Mouse (Mus musculus) kidney, adult 2 months (tissue): ENCODE measurements around the gene Cerkl. TPM values are rescaled to one million over a fixed set of nuclear protein-coding genes. Genes with fewer than 3 reads are reported as not detected.

Source experiments
- DNase-seq: peaks from one replicate; pipeline ENCODE4 v3.0.0; 2021
- H3K27ac ChIP-seq: fragments of 200-500 bp; 2 replicates; pipeline ENCODE4 v1.5.1; 2012; ENCODE audit warnings: low read depth, low read length, control low read depth, inconsistent platforms; ENCODE audit not compliant: insufficient read depth
- H3K27me3 ChIP-seq: fragments of 200-500 bp; replicated peaks from 2 replicates; pipeline ENCODE4 v1.6.1; 2012; ENCODE audit warnings: mild to moderate bottlenecking, moderate library complexity, low read length, inconsistent platforms; ENCODE audit not compliant: control insufficient read depth, insufficient read depth
- H3K36me3 ChIP-seq: fragments of 200-500 bp; 2 replicates; pipeline ENCODE4 v1.6.1; 2012; ENCODE audit warnings: mild to moderate bottlenecking, moderate library complexity, low read length, inconsistent platforms; ENCODE audit not compliant: control insufficient read depth, insufficient read depth
- H3K4me1 ChIP-seq: fragments of 200-500 bp; 2 replicates; pipeline ENCODE4 v1.6.1; 2011; ENCODE audit warnings: low read length; ENCODE audit not compliant: control insufficient read depth, insufficient read depth
- H3K4me3 ChIP-seq: fragments of 200-500 bp; 2 replicates; pipeline ENCODE4 v1.5.1; 2011; ENCODE audit warnings: mild to moderate bottlenecking, low read depth, low read length, control low read depth; ENCODE audit not compliant: insufficient read depth
- CTCF ChIP-seq: fragments of 200-500 bp; conservative IDR thresholded peaks from 2 replicates; pipeline ENCODE4 v1.5.1; 2011; ENCODE audit warnings: low read depth, mild to moderate bottlenecking, control low read depth, low read length, moderate library complexity, mixed read lengths; ENCODE audit not compliant: insufficient read depth, insufficient read length
- POLR2A ChIP-seq: fragments of 200-500 bp; IDR thresholded peaks from one replicate; pipeline ENCODE4 v1.6.1; 2011; ENCODE audit warnings: low read depth, low read length, control low read depth
- WGBS: fragments of 180-500 bp; shearing (Covaris S2); methylation state at CpG from one replicate; pipeline ENCODE4 v1.1.7; 2018; 5-methylcytosine and 5-hydroxymethylcytosine counted together
- polyA plus RNA-seq: library from polyadenylated mRNA; depleted of rRNA; stranded (reverse); fragments of >200 nt; gene quantifications from 2 replicates; pipeline ENCODE4 v1.2.3, GENCODE M21; 2012

Gene Cerkl
- polyA plus RNA-seq, 1 experiment, result 1.0 TPM

GRCm38 (mm10) chr2:79398831-79399230 is 57.8 kb downstream of the Cerkl start:
- no peaks in the 10 kb centered on the region for H3K4me1 ChIP-seq
- H3K27ac ChIP-seq, result no peak overlapping the region
- WGBS, result 88% methylated on average over 5 of the region's 5 CpGs
- H3K36me3 ChIP-seq, result no peaks in the 10 kb centered on the region
- H3K27me3 ChIP-seq, result no peaks in the 10 kb centered on the region
- no peak for DNase-seq
- no peak overlapping the region for H3K4me3 ChIP-seq
- TF ChIP-seq POLR2A, result no peak
- TF ChIP-seq CTCF, result no peak

- DNase-seq, result no peak
- no peak for TF ChIP-seq CTCF
- TF ChIP-seq POLR2A, result no peak
- Histone ChIP-seq H3K27ac (no peak overlapping the region), H3K27me3 (no peaks in the 10 kb centered on the region), H3K4me3 (no peak overlapping the region), H3K4me1 (no peaks in the 10 kb centered on the region), H3K36me3 (no peaks in the 10 kb centered on the region)
- 73% methylated on average over 2 of the region's 2 CpGs for WGBS
These were observed 58.2 kb downstream of the Cerkl start for GRCm38 (mm10) chr2:79398343-79398742.

GRCm38 (mm10) chr2:79397107-79397506 is 59.5 kb downstream of the Cerkl start:
- no peak for TF ChIP-seq CTCF
- no peak for TF ChIP-seq POLR2A

DNA sequence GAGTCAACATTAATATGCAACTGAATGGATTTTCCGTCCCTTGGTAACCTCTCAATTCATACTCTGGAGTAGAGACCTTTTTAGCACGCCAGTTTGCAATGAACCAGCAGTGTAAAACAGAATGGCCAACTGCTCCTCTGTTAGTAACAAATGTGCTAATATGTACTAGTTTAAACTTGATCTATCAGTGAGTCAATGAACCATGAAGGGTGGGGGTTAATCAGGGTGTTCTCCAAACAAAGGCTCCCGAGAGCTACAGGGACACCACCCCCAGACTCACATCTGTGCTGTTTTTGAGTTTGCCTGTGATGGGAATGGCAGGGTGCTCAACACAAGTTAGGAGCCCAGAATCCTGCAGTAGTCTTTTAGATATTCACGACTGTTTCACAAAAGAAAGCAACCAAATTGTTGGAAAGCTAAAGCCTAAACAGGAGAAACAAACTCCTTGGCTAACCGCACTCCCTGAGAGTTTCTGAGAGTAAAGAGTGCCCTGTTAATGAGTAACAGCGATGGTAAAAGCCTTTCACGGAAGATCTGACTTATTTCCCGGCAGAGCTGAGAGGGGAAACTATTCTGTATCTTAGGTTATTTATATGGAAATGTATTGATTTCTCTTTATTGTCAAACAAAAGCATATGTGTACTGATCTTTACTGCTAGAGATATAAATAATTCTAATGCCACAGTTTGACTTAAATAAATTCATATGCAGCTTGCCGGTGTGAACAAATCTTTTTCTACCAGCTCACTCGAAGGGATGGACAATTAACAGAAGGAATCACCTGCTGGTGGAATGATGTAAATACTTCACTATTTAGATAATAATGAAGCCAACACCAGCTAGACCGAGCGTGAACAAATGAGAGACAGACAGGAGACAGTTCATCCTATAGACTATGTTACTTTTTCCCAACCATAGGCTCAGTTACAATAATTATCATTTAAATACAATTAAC is 77.2 kb downstream of the Cerkl start:
- WGBS, result 23% methylated on average over 12 of the region's 12 CpGs
- DNase-seq, result peak; percentile 74
- Histone ChIP-seq H3K4me1 (peaks cover 5% of the 10 kb centered on the region; the same call in 1 of the 2 replicates), H3K36me3 (no peaks in the 10 kb centered on the region), H3K27me3 (no peaks in the 10 kb centered on the region), H3K4me3 (no peak overlapping the region), H3K27ac (peak overlapping the region; percentile 47)
- TF ChIP-seq CTCF (no peak), POLR2A (no peak)

More at GRCm38 (mm10) chr2:79397107-79397506, 59.5 kb downstream of the Cerkl start:
- Histone ChIP-seq H3K36me3 (no peaks in the 10 kb centered on the region), H3K4me3 (no peak overlapping the region), H3K27me3 (no peaks in the 10 kb centered on the region), H3K27ac (no peak overlapping the region), H3K4me1 (no peaks in the 10 kb centered on the region)
- 47% methylated on average over 2 of the region's 2 CpGs for WGBS
- DNase-seq, result peak; percentile 7

GRCm38 (mm10) chr2:79378346-79379086 is 78.1 kb downstream of the Cerkl start:
- 39% methylated on average over 8 of the region's 8 CpGs for WGBS
- DNase-seq, result peak; percentile 34
- peaks cover 5% of the 10 kb centered on the region; the same call in 1 of the 2 replicates for H3K4me1 ChIP-seq
- no peak overlapping the region for H3K4me3 ChIP-seq
- TF ChIP-seq CTCF, result no peak
- no peak for TF ChIP-seq POLR2A
- no peaks in the 10 kb centered on the region for H3K36me3 ChIP-seq
- H3K27me3 ChIP-seq, result no peaks in the 10 kb centered on the region
- no peak overlapping the region for H3K27ac ChIP-seq

- Histone ChIP-seq H3K27me3 (no peaks in the 10 kb centered on the region), H3K4me1 (no peaks in the 10 kb centered on the region), H3K27ac (no peak overlapping the region), H3K4me3 (no peak overlapping the region), H3K36me3 (no peaks in the 10 kb centered on the region)
- WGBS, result 42% methylated on average over 6 of the region's 6 CpGs
- DNase-seq, result peak; percentile 52
- TF ChIP-seq CTCF (peak; percentile 87), POLR2A (no peak)
These were observed 83.9 kb downstream of the Cerkl start for GRCm38 (mm10) chr2:79372486-79373200.

GRCm38 (mm10) chr2:79372154-79372467 is 84.5 kb downstream of the Cerkl start:
- Histone ChIP-seq H3K27me3 (no peaks in the 10 kb centered on the region), H3K4me3 (no peak overlapping the region), H3K4me1 (no peaks in the 10 kb centered on the region), H3K36me3 (no peaks in the 10 kb centered on the region), H3K27ac (no peak overlapping the region)
- no peak for TF ChIP-seq CTCF
- no peak for TF ChIP-seq POLR2A
- no peak for DNase-seq
- WGBS, result 84% methylated on average over 2 of the region's 2 CpGs
